Mouse (Mus musculus) liver, postnatal 0 days (tissue): ENCODE measurements around the gene Myo1d. TPM values are rescaled to one million over a fixed set of nuclear protein-coding genes. Genes with fewer than 3 reads are reported as not detected.
A peak's percentile ranks its signal among the peaks of the same experiment; 100 is the strongest.

Experiments
- ATAC-seq: fragments of 200-750 bp; cut with Nextera tagmentation; 2 replicates; pipeline ENCODE4 v1.8.0; 2017; ENCODE audit warnings: mild to moderate bottlenecking, moderate library complexity
- DNase-seq: peaks from one replicate; pipeline ENCODE4 v3.0.0-alpha.2; 2016
- H3K27ac ChIP-seq: fragments of 300-500 bp; sonication (generic); 2 replicates; pipeline ENCODE4 v1.5.1; 2014; ENCODE audit warnings: antibody characterized with exemption, moderate library complexity, mild to moderate bottlenecking, low read depth
- H3K27me3 ChIP-seq: fragments of 300-500 bp; sonication (generic); 2 replicates; pipeline ENCODE4 v1.6.1; 2014; ENCODE audit warnings: low read length, control low read depth, mixed read lengths; ENCODE audit not compliant: insufficient read depth
- H3K36me3 ChIP-seq: fragments of 300-500 bp; sonication (generic); replicated peaks from 2 replicates; pipeline ENCODE4 v1.6.1; 2014; ENCODE audit warnings: mild to moderate bottlenecking, control low read depth, low read length, moderate library complexity, mixed read lengths; ENCODE audit not compliant: insufficient read depth
- H3K4me1 ChIP-seq: fragments of 300-500 bp; sonication (generic); 2 replicates; pipeline ENCODE4 v1.6.1; 2014; ENCODE audit warnings: antibody characterized with exemption, mild to moderate bottlenecking, control low read depth; ENCODE audit not compliant: insufficient read depth
- H3K4me2 ChIP-seq: fragments of 300-500 bp; sonication (generic); 2 replicates; pipeline ENCODE4 v1.6.1; 2014; ENCODE audit warnings: low read depth, mild to moderate bottlenecking, low read length, moderate library complexity, mixed read lengths
- H3K4me3 ChIP-seq: fragments of 300-500 bp; sonication (generic); 2 replicates; pipeline ENCODE4 v1.5.1; 2014; ENCODE audit warnings: low read depth, low read length
- H3K9ac ChIP-seq: fragments of 300-500 bp; sonication (generic); replicated peaks from 2 replicates; pipeline ENCODE4 v1.6.1; 2014; ENCODE audit warnings: mild to moderate bottlenecking, moderate library complexity
- H3K9me3 ChIP-seq: fragments of 300-500 bp; sonication (generic); 2 replicates; pipeline ENCODE4 v1.6.1; 2016; ENCODE audit warnings: mild to moderate bottlenecking, control low read depth, low read length, mixed read lengths
- CTCF ChIP-seq: sonication (generic); IDR thresholded peaks from 2 replicates; pipeline ENCODE4 v1.5.1; 2016; ENCODE audit warnings: antibody characterized with exemption, low read depth
- EP300 ChIP-seq: IDR thresholded peaks from 2 replicates; pipeline ENCODE4 v1.6.1; 2016; ENCODE audit warnings: antibody characterized with exemption, low read depth, mild to moderate bottlenecking
- WGBS: fragments of 180-500 bp; shearing (Covaris S2); extraction: QIAGEN DNeasy Blood & Tissue Kit; methylation state at CpG from one replicate; pipeline ENCODE4 v1.1.7; 2014; ENCODE audit not compliant: insufficient replicate concordance; 5-methylcytosine and 5-hydroxymethylcytosine counted together
- polyA plus RNA-seq: library from polyadenylated mRNA; unstranded; fragments of >200 nt; fragmentation: Nextera tagmentation; extraction: Ambion mirVana; gene quantifications from 2 replicates; pipeline ENCODE4 v1.2.1, GENCODE M21; 2015

Gene Myo1d
- polyA plus RNA-seq, 1 experiment from 2014 or later = 4.6 TPM

GRCm38 (mm10) chr11:80489172-80489881 is 290.5 kb downstream of the Myo1d start:
- H3K27me3 ChIP-seq = no peaks in the 10 kb centered on the region
- TF ChIP-seq EP300 (no peak), CTCF (no peak)
- ATAC-seq (peak; percentile 19), DNase-seq (no peak)
- H3K9me3 ChIP-seq = no peaks in the 10 kb centered on the region
- no peaks in the 10 kb centered on the region for H3K36me3 ChIP-seq
- H3K9ac ChIP-seq = no peak overlapping the region; the same call in 1 of the 2 replicates
- peaks cover 15% of the 10 kb centered on the region for H3K4me1 ChIP-seq
- WGBS = 40% methylated on average over 12 of the region's 12 CpGs
- H3K4me3 ChIP-seq = no peak overlapping the region
- H3K4me2 ChIP-seq = peak overlapping the region; percentile 40; the same call in 1 of the 2 replicates
- peak overlapping the region; percentile 78 for H3K27ac ChIP-seq

GRCm38 (mm10) chr11:80487904-80488587 is 291.8 kb downstream of the Myo1d start:
- no peaks in the 10 kb centered on the region for H3K9me3 ChIP-seq
- H3K36me3 ChIP-seq = no peaks in the 10 kb centered on the region
- no peak overlapping the region for H3K4me3 ChIP-seq
- WGBS = 74% methylated on average over 15 of the region's 15 CpGs
- TF ChIP-seq EP300 = no peak
- TF ChIP-seq CTCF = no peak
- no peaks in the 10 kb centered on the region for H3K27me3 ChIP-seq
- H3K4me1 ChIP-seq = peaks cover 15% of the 10 kb centered on the region
- H3K4me2 ChIP-seq = no peak overlapping the region
- DNase-seq (no peak), ATAC-seq (no peak)
- no peak overlapping the region for H3K27ac ChIP-seq
- H3K9ac ChIP-seq = no peak overlapping the region

- H3K27me3 ChIP-seq = no peaks in the 10 kb centered on the region
- no peak overlapping the region for H3K27ac ChIP-seq
- no peaks in the 10 kb centered on the region for H3K36me3 ChIP-seq
- ATAC-seq (no peak), DNase-seq (no peak)
- H3K4me3 ChIP-seq = no peak overlapping the region
- WGBS = 83% methylated on average over 10 of the region's 10 CpGs
- no peak overlapping the region for H3K4me2 ChIP-seq
- H3K9ac ChIP-seq = no peak overlapping the region
- peaks cover 15% of the 10 kb centered on the region for H3K4me1 ChIP-seq
- no peaks in the 10 kb centered on the region for H3K9me3 ChIP-seq
- no peak for TF ChIP-seq CTCF
- no peak for TF ChIP-seq EP300
Observed at GRCm38 (mm10) chr11:80485622-80486206, 294.1 kb downstream of the Myo1d start.

GRCm38 (mm10) chr11:80485120-80485551 is 294.7 kb downstream of the Myo1d start:
- H3K9ac ChIP-seq = no peak overlapping the region
- H3K4me2 ChIP-seq = no peak overlapping the region
- no peaks in the 10 kb centered on the region for H3K27me3 ChIP-seq
- TF ChIP-seq EP300 (no peak), CTCF (no peak)
- H3K4me1 ChIP-seq = peaks cover 15% of the 10 kb centered on the region
- H3K27ac ChIP-seq = no peak overlapping the region
- H3K36me3 ChIP-seq = no peaks in the 10 kb centered on the region
- H3K9me3 ChIP-seq = no peaks in the 10 kb centered on the region
- WGBS = 85% methylated on average over 9 of the region's 9 CpGs
- no peak for DNase-seq
- no peak overlapping the region for H3K4me3 ChIP-seq
- no peak for ATAC-seq

- H3K36me3 ChIP-seq = no peaks in the 10 kb centered on the region
- no peaks in the 10 kb centered on the region for H3K27me3 ChIP-seq
- H3K9ac ChIP-seq = no peak overlapping the region
- WGBS = 65% methylated on average over 12 of the region's 12 CpGs
- H3K4me3 ChIP-seq = no peak overlapping the region
- no peaks in the 10 kb centered on the region for H3K9me3 ChIP-seq
- H3K4me1 ChIP-seq = peaks cover 8% of the 10 kb centered on the region
- ATAC-seq = no peak
- no peak overlapping the region for H3K4me2 ChIP-seq
- H3K27ac ChIP-seq = no peak overlapping the region
- no peak for DNase-seq
- TF ChIP-seq CTCF = no peak
Observed at GRCm38 (mm10) chr11:80484191-80484791, 295.5 kb downstream of the Myo1d start.

- Histone ChIP-seq H3K4me1 (peaks cover 3% of the 10 kb centered on the region), H3K27me3 (peaks cover 2% of the 10 kb centered on the region; the same call in 1 of the 2 replicates), H3K4me3 (no peak overlapping the region), H3K36me3 (no peaks in the 10 kb centered on the region; the same call in 1 of the 2 replicates), H3K9me3 (no peaks in the 10 kb centered on the region), H3K27ac (no peak overlapping the region), H3K4me2 (no peak overlapping the region), H3K9ac (no peak overlapping the region)
- TF ChIP-seq EP300 (no peak), CTCF (no peak)
- DNase-seq (no peak), ATAC-seq (no peak)
- 76% methylated on average over 6 of the region's 6 CpGs for WGBS
Observed at GRCm38 (mm10) chr11:80483536-80484067, 296.2 kb downstream of the Myo1d start.
